Mouse (Mus musculus): ENCODE data around the gene Nfya. TPM values are rescaled to one million over a fixed set of nuclear protein-coding genes. Genes with fewer than 3 reads are reported as not detected.

Gene Nfya
- total RNA-seq, 1 experiment, result 23.3 TPM

DNA sequence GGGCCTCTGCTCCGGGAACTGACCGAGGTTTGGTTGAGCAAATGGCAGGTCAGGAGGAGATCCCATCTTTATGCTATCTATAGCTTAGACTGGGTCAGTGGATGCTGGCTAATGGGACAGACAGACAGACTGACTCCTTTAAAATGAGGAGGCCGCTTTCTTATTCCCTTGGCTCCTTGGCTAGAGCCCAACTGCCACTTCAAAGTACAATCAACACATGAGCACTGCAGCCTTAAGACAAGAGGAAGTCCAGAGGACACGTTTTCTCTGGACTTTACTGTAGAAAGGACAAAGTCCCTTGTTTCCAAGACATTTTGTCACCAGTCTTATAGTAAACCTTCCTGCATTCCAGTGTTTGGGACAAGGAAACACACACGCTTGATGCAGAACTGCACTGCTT is 18.3 kb downstream of the Nfya start:
- Histone ChIP-seq H3K4me3 (ENCODE audit: insufficient read depth in 1 of 2, low read depth in 1 of 2, low read length in 2 of 2, poor library complexity in 1 of 2, severe bottlenecking in 1 of 2) (no peak overlapping the region), H3K9me3 (ENCODE audit: control insufficient read depth, insufficient read depth, low read depth, low read length) (no peaks in the 10 kb centered on the region), H3K36me3 (ENCODE audit: control insufficient read depth, insufficient read depth, low read length, poor library complexity, severe bottlenecking) (peaks cover 62% of the 10 kb centered on the region), H3K4me1 (ENCODE audit: control insufficient read depth in 2 of 2, insufficient read depth in 2 of 2, low read length in 2 of 2, poor library complexity in 1 of 2) (0 out of 4 replicates have a peak, but pooled peaks cover 3 to 4% of the 10 kb centered on the region in 2 experiments), H3K9ac (ENCODE audit: insufficient read depth, low read depth, low read length, poor library complexity, severe bottlenecking) (no peak overlapping the region), H3K27ac (ENCODE audit: insufficient read depth, low read depth, low read length, poor library complexity, severe bottlenecking) (no peak overlapping the region)
- in situ Hi-C loops (cut with MboI; ENCODE audit: low sequenced_read_pairs in 2 of 2, unreplicated experiment in 2 of 2), result no loop called here
- no peak for DNase-seq (ENCODE audit: low read depth, low spot score)
- TF ChIP-seq ZNF384 (IDR thresholded peaks at IDR 0.05; ENCODE audit: low read depth, low read length) (no peak), MAFK (IDR thresholded peaks at IDR 0.05; ENCODE audit: insufficient read depth, low read depth, low read length) (no peak), HCFC1 (IDR thresholded peaks at IDR 0.05; ENCODE audit: borderline replicate concordance, insufficient read depth, low read length) (no peak), CHD2 (IDR thresholded peaks at IDR 0.05; ENCODE audit: low read depth, low read length) (no peak), ZC3H11A (IDR thresholded peaks at IDR 0.05; ENCODE audit: borderline replicate concordance, low read depth, low read length) (no peak)

DNA sequence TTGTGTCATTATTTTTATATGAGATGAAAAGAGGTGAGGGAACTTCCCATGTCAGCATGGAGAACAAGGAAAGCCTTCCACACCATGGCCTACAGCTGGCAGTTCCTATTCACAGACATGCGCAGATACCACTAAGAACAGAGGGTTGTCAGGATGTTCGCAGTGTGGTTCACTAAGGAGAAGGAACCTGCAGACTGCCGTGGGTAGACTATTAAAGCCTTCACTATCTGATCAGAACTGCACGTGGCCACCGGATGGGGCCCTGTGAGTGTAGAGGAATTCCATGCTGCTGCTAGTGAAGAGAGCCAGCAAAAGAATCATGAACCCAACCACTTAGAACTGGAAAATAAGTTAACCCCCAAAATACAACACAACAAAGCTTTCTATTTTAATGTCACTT is 20.3 kb downstream of the Nfya start:
- in situ Hi-C loops (cut with MboI; ENCODE audit: low sequenced_read_pairs in 2 of 2, unreplicated experiment in 2 of 2), result no loop called here
- TF ChIP-seq CHD2 (IDR thresholded peaks at IDR 0.05; ENCODE audit: low read depth, low read length) (no peak), ZNF384 (IDR thresholded peaks at IDR 0.05; ENCODE audit: low read depth, low read length) (no peak)
- no peak for DNase-seq (ENCODE audit: low read depth, low spot score)

DNA sequence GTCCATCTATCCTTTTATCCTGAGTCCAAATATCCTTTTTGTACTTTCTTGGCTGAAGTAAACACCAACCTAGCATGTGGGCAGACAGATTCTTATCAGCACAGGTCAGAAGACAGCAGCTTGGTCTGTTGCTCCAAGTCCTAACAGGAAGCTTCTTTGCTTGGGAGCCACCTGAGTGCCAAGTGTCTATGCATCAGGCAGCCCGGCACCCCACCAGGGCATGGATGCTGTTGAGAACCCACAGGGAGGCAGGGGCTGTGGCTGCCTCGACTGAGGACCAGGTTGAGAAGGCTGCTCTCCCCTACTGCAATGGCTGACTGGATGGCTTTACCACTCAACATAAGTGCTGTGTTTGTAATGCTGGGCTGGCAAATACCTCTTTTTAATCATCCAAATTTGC is 21.0 kb downstream of the Nfya start:
- Histone ChIP-seq H3K4me3 (ENCODE audit: insufficient read depth in 1 of 2, low read depth in 1 of 2, low read length in 2 of 2, poor library complexity in 1 of 2, severe bottlenecking in 1 of 2) (no peak overlapping the region), H3K9ac (ENCODE audit: insufficient read depth, low read depth, low read length, poor library complexity, severe bottlenecking) (no peak overlapping the region), H3K4me1 (ENCODE audit: control insufficient read depth in 2 of 2, insufficient read depth in 2 of 2, low read length in 2 of 2, poor library complexity in 1 of 2) (peaks cover 0 to 3% of the 10 kb centered on the region in 2 experiments; a peak in 1 of 4 replicates), H3K36me3 (ENCODE audit: control insufficient read depth, insufficient read depth, low read length, poor library complexity, severe bottlenecking) (peaks cover 48% of the 10 kb centered on the region), H3K9me3 (ENCODE audit: control insufficient read depth, insufficient read depth, low read depth, low read length) (no peaks in the 10 kb centered on the region), H3K27ac (ENCODE audit: insufficient read depth, low read depth, low read length, poor library complexity, severe bottlenecking) (no peak overlapping the region)
- in situ Hi-C loops (cut with MboI; ENCODE audit: low sequenced_read_pairs in 2 of 2, unreplicated experiment in 2 of 2), result no loop called here
- no peak for DNase-seq (ENCODE audit: low read depth, low spot score)
- TF ChIP-seq ZNF384 (IDR thresholded peaks at IDR 0.05; ENCODE audit: low read depth, low read length) (no peak), ZC3H11A (IDR thresholded peaks at IDR 0.05; ENCODE audit: borderline replicate concordance, low read depth, low read length) (no peak), CHD2 (IDR thresholded peaks at IDR 0.05; ENCODE audit: low read depth, low read length) (no peak), MAFK (IDR thresholded peaks at IDR 0.05; ENCODE audit: insufficient read depth, low read depth, low read length) (no peak), HCFC1 (IDR thresholded peaks at IDR 0.05; ENCODE audit: borderline replicate concordance, insufficient read depth, low read length) (no peak)

More for the DNA sequence above, 20.3 kb downstream of the Nfya start:
- no peak overlapping the region for H3K27ac ChIP-seq (ENCODE audit: insufficient read depth, low read depth, low read length, poor library complexity, severe bottlenecking)
- peaks cover 0 to 3% of the 10 kb centered on the region in 2 experiments; a peak in 1 of 4 replicates for H3K4me1 ChIP-seq (ENCODE audit: control insufficient read depth in 2 of 2, insufficient read depth in 2 of 2, low read length in 2 of 2, poor library complexity in 1 of 2)
- H3K4me3 ChIP-seq (ENCODE audit: insufficient read depth in 1 of 2, low read depth in 1 of 2, low read length in 2 of 2, poor library complexity in 1 of 2, severe bottlenecking in 1 of 2), result no peak overlapping the region
- H3K36me3 ChIP-seq (ENCODE audit: control insufficient read depth, insufficient read depth, low read length, poor library complexity, severe bottlenecking), result peaks cover 51% of the 10 kb centered on the region
- H3K9ac ChIP-seq (ENCODE audit: insufficient read depth, low read depth, low read length, poor library complexity, severe bottlenecking), result no peak overlapping the region
- no peaks in the 10 kb centered on the region for H3K9me3 ChIP-seq (ENCODE audit: control insufficient read depth, insufficient read depth, low read depth, low read length)

DNA sequence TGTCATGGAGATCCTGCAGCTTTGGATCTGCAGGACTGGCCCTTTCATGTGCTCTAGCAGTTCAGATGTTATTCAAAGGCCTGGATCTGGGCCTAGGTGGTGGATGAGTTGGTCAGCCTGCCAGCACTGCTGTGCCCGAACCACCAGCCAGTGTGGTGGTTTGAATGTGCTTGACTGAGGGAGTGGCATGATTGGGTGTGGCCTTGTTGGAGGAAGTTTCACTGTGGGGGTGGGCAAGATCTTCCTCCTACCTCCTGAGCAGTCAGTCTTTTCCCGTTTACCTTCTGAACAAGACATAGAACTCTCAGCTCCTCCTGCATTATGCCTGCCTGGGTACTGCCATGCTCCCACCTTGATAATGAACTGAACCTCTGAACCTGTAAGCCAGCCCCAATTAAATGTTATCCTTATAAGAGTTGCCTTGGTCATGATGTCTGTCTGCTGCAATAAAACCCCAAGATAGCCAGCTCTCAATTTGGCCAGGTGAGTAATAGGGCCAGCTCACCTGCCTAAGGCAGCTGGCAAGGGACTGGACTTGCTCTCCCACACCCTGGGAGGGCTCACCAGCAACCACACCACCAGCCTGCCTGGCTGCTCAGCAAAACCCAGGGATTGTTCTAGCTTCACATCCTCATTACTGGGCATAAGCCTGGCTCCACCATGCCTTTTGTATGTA is 23.8 kb downstream of the Nfya start:
- in situ Hi-C loops (cut with MboI; ENCODE audit: low sequenced_read_pairs in 2 of 2, unreplicated experiment in 2 of 2), result no loop called here
- TF ChIP-seq ZC3H11A (IDR thresholded peaks at IDR 0.05; ENCODE audit: borderline replicate concordance, low read depth, low read length) (no peak), HCFC1 (IDR thresholded peaks at IDR 0.05; ENCODE audit: borderline replicate concordance, insufficient read depth, low read length) (no peak), MAFK (IDR thresholded peaks at IDR 0.05; ENCODE audit: insufficient read depth, low read depth, low read length) (no peak)
- peaks cover 0 to 3% of the 10 kb centered on the region in 2 experiments; a peak in 1 of 4 replicates for H3K4me1 ChIP-seq (ENCODE audit: control insufficient read depth in 2 of 2, insufficient read depth in 2 of 2, low read length in 2 of 2, poor library complexity in 1 of 2)
- H3K36me3 ChIP-seq (ENCODE audit: control insufficient read depth, insufficient read depth, low read length, poor library complexity, severe bottlenecking), result peaks cover 25% of the 10 kb centered on the region
- no peak overlapping the region for H3K4me3 ChIP-seq (ENCODE audit: insufficient read depth in 1 of 2, low read depth in 1 of 2, low read length in 2 of 2, poor library complexity in 1 of 2, severe bottlenecking in 1 of 2)
- no peak overlapping the region for H3K27ac ChIP-seq (ENCODE audit: insufficient read depth, low read depth, low read length, poor library complexity, severe bottlenecking)
- DNase-seq (ENCODE audit: low read depth, low spot score), result no peak
- H3K9me3 ChIP-seq (ENCODE audit: control insufficient read depth, insufficient read depth, low read depth, low read length), result no peaks in the 10 kb centered on the region
- H3K9ac ChIP-seq (ENCODE audit: insufficient read depth, low read depth, low read length, poor library complexity, severe bottlenecking), result no peak overlapping the region

DNA sequence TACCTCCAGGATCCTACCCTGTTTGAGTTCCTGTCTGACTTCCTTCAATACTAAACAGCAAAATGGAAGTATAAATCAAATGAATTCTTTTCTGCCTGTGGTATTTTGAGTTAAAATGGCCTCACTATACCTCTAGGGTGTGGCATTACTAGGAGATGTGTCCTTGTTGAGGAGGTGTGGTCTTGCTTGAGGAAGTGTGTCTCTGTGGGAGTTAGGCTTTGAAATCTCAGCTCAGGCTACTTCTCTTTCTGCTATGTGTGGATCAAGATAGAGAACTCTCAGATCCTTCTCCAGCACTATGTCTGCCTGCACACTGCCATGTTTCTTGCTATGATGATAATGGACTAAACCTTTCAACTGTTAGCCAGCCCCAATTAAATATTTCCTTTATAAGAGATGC is 30.7 kb downstream of the Nfya start:
- H3K9me3 ChIP-seq (ENCODE audit: control insufficient read depth, insufficient read depth, low read depth, low read length), result no peaks in the 10 kb centered on the region
- H3K27ac ChIP-seq (ENCODE audit: insufficient read depth, low read depth, low read length, poor library complexity, severe bottlenecking), result no peak overlapping the region
- no peak overlapping the region for H3K9ac ChIP-seq (ENCODE audit: insufficient read depth, low read depth, low read length, poor library complexity, severe bottlenecking)
- no peaks in the 10 kb centered on the region for H3K36me3 ChIP-seq (ENCODE audit: control insufficient read depth, insufficient read depth, low read length, poor library complexity, severe bottlenecking)
- TF ChIP-seq CHD2 (IDR thresholded peaks at IDR 0.05; ENCODE audit: low read depth, low read length) (no peak), MAFK (IDR thresholded peaks at IDR 0.05; ENCODE audit: insufficient read depth, low read depth, low read length) (no peak), ZC3H11A (IDR thresholded peaks at IDR 0.05; ENCODE audit: borderline replicate concordance, low read depth, low read length) (no peak), HCFC1 (IDR thresholded peaks at IDR 0.05; ENCODE audit: borderline replicate concordance, insufficient read depth, low read length) (no peak), ZNF384 (IDR thresholded peaks at IDR 0.05; ENCODE audit: low read depth, low read length) (no peak)
- no peak overlapping the region for H3K4me3 ChIP-seq (ENCODE audit: insufficient read depth in 1 of 2, low read depth in 1 of 2, low read length in 2 of 2, poor library complexity in 1 of 2, severe bottlenecking in 1 of 2)
- in situ Hi-C loops (cut with MboI; ENCODE audit: low sequenced_read_pairs in 2 of 2, unreplicated experiment in 2 of 2), result no loop called here
- no peak for DNase-seq (ENCODE audit: low read depth, low spot score)
- H3K4me1 ChIP-seq (ENCODE audit: control insufficient read depth in 2 of 2, insufficient read depth in 2 of 2, low read length in 2 of 2, poor library complexity in 1 of 2), result no peaks in the 10 kb centered on the region

Data from ES-E14 (cell line).